Mouse (Mus musculus) heart, adult 9 months (tissue): ENCODE data around the gene Uckl1.

ENCODE experiments used
- DNase-seq, 2 experiments: peaks; one replicate each; pipeline ENCODE4 v3.0.0; 2022; ENCODE audit warnings: low spot score in 2 of 2

Uckl1 gene

GRCm38 (mm10) chr2:181572921-181573920, 11.5 kb downstream of the Uckl1 start:
- peak in 1 of 2 experiments; percentile 52 for DNase-seq

DNA sequence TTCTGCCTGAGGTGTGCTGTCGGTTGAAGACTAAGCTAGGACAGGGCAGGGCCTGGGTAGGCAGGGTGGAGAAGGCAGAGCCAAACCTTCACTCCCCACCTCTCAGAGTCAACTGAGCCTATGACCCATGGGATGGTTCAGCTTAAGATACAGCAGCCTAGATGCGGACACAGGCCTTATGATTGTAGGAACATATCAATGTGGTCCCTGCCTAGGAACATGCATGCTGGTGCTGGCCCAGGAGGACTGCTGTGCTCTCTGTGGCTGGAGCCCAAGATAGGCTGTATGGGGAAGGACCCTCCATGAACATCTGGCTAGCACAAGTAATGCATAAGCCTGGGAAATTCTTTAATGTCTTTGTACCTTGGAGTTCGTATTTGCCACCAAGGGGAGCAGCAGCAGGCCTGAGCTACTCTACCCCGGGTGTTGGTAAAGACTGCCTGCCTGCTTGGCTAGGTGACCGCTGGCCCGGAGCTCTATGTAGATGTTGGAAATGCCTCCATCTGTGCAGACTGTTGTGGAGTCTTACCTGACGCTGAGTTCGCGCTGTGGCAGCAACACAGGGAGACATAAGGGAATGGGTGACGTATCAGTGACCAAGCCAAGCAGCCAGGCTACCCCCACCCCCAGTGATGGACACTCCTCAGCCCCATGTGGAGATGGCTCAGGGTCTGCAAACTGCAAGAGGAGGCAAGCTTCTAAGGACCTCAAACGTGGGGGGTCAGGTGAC, 12.6 kb downstream of the Uckl1 start:
- no peak for DNase-seq

GRCm38 (mm10) chr2:181570921-181571595, 13.6 kb downstream of the Uckl1 start:
- DNase-seq = no peak

DNA sequence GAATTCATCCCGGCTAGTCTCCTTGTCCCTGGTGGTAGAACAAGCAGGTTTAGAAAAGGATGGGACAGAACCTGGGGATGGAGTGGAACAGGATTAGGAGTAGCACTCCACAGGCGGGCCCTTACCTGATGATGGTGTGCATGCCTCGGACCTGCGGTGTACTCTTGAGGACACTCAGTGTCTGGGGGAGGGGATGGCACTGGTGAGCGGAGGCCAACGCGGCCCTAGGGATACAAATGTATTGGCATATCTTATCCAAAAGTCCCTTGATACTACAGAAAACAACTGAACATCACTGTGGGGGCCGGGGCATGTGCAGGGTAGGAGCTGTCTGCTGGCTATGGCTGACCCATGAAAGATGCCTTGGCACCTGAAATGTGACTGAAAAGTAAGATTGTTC, 14.3 kb downstream of the Uckl1 start:
- DNase-seq = no peak

DNA sequence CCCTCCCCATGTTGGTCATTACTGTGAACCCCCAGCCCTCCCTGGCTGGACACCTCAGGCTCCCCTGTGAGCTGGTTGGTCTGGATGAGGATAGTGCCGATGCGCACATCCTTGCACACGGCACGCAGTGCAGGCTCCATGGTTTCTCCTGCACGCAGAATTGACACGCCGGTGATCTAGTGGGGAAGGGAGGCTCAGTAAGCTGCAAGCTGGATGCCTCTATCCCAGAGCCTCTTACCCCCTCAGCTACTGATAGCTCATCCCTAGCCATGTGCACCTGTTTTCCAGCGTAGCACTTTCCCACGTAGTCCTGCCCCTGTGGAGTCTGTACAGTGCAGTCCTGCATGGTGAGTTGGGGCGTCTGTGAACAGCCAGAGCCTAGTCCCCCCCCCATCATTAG, 14.8 kb downstream of the Uckl1 start:
- DNase-seq = no peak

DNA sequence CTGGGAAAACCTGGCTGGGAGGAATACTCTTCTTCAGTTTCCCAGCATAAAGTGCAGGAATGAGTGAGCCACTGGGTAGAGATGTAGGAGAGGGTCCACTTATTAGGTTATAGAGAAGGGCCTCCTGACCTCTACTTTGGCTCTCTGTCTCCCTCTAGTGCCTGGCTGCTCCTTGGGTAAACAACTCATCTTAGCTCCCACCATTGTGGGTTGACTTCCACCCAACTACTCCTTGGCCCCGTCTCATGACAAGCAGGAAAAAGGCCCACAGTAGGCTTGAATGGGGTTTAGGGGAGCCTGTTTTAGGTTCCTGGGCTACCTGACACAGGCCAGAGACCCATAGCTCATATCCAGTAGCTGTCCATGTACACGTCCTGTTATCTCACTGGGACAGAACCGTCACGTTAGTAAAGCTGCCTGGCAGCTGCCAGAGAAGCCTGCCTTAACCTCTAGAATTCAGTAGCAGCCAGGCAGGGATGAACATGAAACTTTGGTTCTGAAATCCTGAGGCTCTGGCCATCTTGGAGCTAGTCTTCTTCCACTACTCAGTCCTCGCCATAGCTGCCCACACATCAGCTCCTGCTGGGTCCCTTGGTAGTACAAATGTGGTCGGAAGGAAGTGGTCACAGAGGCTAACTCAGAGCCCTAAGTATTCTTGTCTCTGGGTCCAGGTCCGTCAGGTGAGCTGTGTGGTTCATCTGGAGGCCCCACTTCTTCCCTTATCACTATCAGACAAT, 16.3 kb downstream of the Uckl1 start:
- DNase-seq = no peak

- DNase-seq = no peak
These were observed 17.4 kb downstream of the Uckl1 start for GRCm38 (mm10) chr2:181567338-181567737.

DNA sequence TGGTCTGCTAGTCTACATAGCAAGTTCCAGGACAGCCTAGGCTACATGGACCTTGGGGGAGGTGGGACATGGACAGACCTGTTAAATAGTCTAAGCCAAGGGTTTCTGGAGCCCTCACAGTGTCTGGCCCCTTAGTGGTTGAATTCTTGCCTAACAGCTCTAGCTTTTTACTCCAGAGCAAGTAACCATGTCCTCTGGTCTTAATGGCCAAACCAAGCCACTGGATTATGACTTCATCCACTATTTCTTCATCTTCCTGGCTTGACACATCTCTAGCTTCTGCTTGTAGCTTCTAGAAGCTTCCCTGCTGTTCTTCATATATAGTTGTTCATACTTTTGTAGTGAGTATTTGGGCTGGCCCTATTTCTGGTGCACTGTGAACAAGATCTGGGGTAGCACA, 30.9 kb downstream of the Uckl1 start:
- no peak for DNase-seq

DNA sequence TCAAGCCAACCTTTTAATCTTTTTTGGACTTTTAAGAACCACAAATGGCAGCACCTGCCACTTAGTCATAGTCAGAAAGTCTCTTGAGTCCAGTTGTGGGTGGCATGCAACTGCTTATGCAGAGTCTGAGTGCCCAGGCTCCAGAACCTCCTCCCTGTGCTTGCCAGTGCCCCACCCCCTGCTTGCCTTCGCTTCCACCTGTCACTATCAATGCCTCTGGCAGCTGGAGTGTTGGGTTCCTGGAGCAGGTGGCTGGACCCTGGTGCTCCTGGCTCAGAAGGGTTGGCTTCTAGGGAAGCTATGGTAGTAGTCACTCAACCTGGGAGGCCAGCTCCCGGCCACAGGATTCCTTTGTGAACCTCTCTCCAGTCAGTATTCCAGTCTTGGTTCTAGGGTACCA, 34.5 kb downstream of the Uckl1 start:
- no peak for DNase-seq

- no peak for DNase-seq
These were observed 36.0 kb downstream of the Uckl1 start for GRCm38 (mm10) chr2:181548682-181549081.

- DNase-seq = no peak
These were observed 36.5 kb downstream of the Uckl1 start for GRCm38 (mm10) chr2:181548227-181548626.

DNA sequence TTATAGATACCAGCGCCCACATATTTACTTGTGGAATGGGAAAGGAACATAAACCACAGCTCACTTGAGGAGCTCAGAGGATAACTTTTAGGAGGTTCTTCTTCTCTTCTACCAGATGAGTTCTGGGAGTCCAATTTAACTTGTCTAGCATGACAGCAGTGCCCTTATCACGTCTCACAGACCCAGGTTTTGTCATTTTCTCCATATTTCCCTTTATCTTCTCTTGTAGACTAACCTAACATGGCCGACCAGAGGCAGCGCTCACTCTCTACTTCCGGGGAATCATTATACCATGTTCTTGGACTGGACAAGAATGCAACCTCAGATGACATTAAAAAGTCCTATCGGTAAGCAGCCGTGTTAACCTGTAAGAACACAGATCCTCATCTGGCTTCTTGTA, 38.5 kb downstream of the Uckl1 start:
- no peak for DNase-seq

DNA sequence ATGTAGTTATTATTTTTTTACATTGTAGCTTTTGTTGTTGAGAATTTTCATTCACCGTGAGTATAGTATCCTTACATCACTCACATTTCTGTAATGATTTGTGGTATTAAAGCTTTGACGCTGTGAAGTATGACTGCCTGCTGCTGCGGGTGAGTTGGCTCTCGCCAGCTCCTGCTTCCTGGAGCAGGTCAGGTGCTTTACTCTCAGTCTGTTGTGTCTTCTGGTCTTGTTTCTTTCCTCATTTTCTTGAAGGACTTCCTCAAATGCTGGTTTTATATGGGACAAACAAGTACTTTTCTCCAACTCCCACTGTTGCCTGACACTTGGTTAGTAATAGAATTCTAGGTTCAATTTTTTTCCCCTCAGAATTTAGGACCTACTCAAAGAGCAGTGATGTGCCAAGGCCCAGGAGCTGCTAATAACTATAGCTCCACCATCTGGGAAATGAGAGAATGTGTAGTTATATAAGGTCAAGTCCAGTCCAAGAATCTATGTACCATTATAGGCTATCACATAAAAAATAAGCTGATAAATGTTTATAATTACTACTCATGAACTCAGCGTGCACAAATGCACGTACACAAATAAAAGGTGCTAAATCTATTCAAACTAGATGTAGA, 42.8 kb downstream of the Uckl1 start:
- no peak for DNase-seq

GRCm38 (mm10) chr2:181537444-181538047, 47.1 kb downstream of the Uckl1 start:
- DNase-seq = peak; percentile 17 to 33

DNA sequence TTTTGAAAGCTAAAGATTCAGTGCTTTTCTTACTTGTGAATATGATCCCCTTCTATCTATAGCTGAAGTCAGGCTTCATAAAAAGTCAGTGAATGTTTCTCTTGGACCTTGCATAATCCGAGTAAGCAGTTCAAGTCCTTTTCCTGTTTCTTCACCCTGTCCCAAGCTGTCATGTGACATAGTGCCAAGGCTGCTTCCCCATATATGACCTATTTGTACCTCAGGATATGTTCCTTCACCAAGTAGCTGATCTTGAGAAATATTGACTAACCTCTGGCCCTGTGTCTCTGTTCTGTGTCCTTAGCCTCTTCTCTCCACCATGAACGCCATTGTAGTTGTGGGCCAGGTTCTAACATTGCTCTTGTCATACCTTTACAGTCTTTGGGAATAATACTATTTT, 48.3 kb downstream of the Uckl1 start:
- peak; percentile 19 to 31 for DNase-seq

- DNase-seq = no peak
These were observed 52.1 kb downstream of the Uckl1 start for GRCm38 (mm10) chr2:181532589-181532988.

DNA sequence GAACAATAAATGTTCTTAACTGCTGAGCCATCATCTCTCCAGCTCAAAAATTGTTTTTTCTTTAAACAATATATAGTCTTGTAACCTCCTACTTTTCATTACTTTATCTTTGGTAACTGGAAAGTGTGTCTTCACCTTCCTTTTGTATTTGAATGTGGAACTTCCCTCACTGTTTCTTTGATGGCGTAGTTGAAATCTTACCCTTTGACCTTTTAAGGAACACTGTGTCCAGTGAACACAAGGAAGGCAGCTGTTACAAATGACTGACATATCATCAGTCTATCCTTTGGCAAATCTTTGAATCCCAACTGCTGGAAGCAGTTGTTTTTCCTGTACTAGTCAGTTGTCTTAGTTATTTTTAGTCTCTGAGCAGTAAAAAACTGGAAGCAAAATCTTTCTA, 55.6 kb downstream of the Uckl1 start:
- no peak for DNase-seq

- no peak for DNase-seq
These were observed 59.2 kb downstream of the Uckl1 start for GRCm38 (mm10) chr2:181525526-181525925.

GRCm38 (mm10) chr2:181522811-181523210, 61.9 kb downstream of the Uckl1 start:
- peak in 1 of 2 experiments; percentile 21 for DNase-seq

DNA sequence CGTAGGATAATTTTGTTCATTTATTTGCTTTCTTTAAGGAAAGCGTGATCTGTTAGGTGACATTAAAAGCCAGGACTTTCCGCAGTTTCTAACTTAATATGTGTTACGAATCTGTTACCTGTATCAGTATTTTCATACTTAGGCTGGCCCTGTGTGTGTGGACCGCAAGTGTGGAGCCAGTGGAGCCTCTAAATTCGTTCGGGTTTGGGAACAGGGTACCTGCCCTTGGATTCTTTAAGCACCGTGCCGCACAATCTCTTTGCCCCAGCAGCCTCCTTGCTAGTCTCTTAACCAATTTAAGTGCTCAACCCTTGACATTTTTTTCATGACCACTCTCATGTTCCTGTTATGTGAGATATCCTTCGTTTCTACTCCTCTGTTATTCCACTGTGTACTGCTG, 63.2 kb downstream of the Uckl1 start:
- no peak for DNase-seq

DNA sequence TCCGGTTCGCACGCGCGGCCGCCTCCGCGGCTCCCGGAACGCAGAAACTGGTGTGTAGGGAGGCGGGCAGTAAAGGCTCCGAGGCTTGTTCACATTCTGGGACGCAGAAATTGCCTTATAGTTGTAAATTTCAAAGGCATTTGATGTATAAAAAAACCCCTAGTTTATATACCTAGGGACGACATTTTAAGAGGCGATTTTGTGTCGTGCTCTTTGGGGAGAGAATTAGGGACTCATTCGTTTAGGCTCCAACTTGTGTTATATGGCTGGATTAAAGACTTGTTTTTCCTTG, 63.8 kb downstream of the Uckl1 start:
- DNase-seq = no peak
